Mouse (Mus musculus) forebrain, embryonic 13.5 days (tissue): ENCODE data around the gene Olfr288. TPM values are rescaled to one million over a fixed set of nuclear protein-coding genes. Genes with fewer than 3 reads are reported as not detected.

ENCODE experiments used
- ATAC-seq: fragments of 200-750 bp; cut with Nextera tagmentation; 2 replicates; pipeline ENCODE4 v1.8.0; 2017
- H3K27ac ChIP-seq: fragments of 300-500 bp; sonication (generic); 2 replicates; pipeline ENCODE4 v1.5.1; 2015; ENCODE audit warnings: inconsistent platforms, mild to moderate bottlenecking, moderate library complexity
- H3K27me3 ChIP-seq: fragments of 300-500 bp; sonication (generic); 2 replicates; pipeline ENCODE4 v1.6.1; 2015; ENCODE audit warnings: mild to moderate bottlenecking, inconsistent platforms
- H3K36me3 ChIP-seq: fragments of 300-500 bp; sonication (generic); 2 replicates; pipeline ENCODE4 v1.6.1; 2015; ENCODE audit warnings: mild to moderate bottlenecking, inconsistent platforms; ENCODE audit not compliant: poor library complexity, severe bottlenecking
- H3K4me1 ChIP-seq: fragments of 300-500 bp; sonication (generic); 2 replicates; pipeline ENCODE4 v1.6.1; 2015; ENCODE audit warnings: inconsistent platforms
- H3K4me2 ChIP-seq: fragments of 300-500 bp; sonication (generic); 2 replicates; pipeline ENCODE4 v1.6.1; 2015; ENCODE audit warnings: inconsistent platforms, mild to moderate bottlenecking, moderate library complexity
- H3K4me3 ChIP-seq: fragments of 300-500 bp; sonication (generic); 2 replicates; pipeline ENCODE4 v1.5.1; 2015; ENCODE audit warnings: mild to moderate bottlenecking, inconsistent platforms
- H3K9ac ChIP-seq: fragments of 300-500 bp; sonication (generic); 2 replicates; pipeline ENCODE4 v1.6.1; 2015; ENCODE audit warnings: mild to moderate bottlenecking, inconsistent platforms
- H3K9me3 ChIP-seq: fragments of 300-500 bp; sonication (generic); replicated peaks from 2 replicates; pipeline ENCODE4 v1.6.1; 2016; ENCODE audit warnings: inconsistent platforms
- WGBS: fragments of 180-500 bp; shearing (Covaris S2); methylation state at CpG from one replicate; pipeline ENCODE4 v1.1.7; 2015; 5-methylcytosine and 5-hydroxymethylcytosine counted together
- polyA plus RNA-seq: library from polyadenylated mRNA; unstranded; fragments of >200 nt; fragmentation: Nextera tagmentation; extraction: Ambion mirVana; gene quantifications from 2 replicates; pipeline ENCODE4 v1.2.1, GENCODE M21; 2015

The Olfr288 gene
- polyA plus RNA-seq, 1 experiment from 2014 or later, result not detected

DNA sequence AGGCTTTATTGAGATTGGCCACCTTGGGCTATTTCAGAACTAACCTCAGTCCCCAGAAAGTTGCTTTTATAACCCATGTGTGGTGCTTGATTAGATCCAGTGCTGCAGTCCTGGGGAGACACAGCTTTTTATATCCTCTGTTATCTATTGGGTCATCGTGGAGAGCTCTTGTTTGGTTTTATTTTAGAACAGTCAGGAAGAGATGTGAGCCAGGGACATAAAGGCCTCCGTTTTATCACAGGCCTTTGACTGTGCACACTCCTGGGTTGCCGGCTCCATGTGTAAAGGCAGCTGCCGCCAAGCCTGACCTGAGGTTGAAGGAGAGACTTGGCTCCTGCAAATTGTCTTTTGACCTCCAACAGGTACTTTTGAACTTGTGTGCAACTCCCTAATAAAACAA lies 32.8 kb downstream of the Olfr288 start:
- ATAC-seq, result no peak
- H3K4me2 ChIP-seq, result no peak overlapping the region
- H3K27me3 ChIP-seq, result 0 out of 2 replicates have a peak, but pooled peaks cover 2% of the 10 kb centered on the region
- no peak overlapping the region for H3K4me3 ChIP-seq
- 77% methylated on average over 4 of the region's 4 CpGs for WGBS
- H3K9me3 ChIP-seq, result no peaks in the 10 kb centered on the region
- H3K9ac ChIP-seq, result no peak overlapping the region
- H3K4me1 ChIP-seq, result peaks cover 9% of the 10 kb centered on the region
- no peak overlapping the region for H3K27ac ChIP-seq
- H3K36me3 ChIP-seq, result no peaks in the 10 kb centered on the region

GRCm38 (mm10) chr15:98161026-98161805 lies 34.1 kb downstream of the Olfr288 start:
- Histone ChIP-seq H3K4me3 (no peak overlapping the region), H3K4me2 (no peak overlapping the region), H3K36me3 (no peaks in the 10 kb centered on the region), H3K4me1 (peaks cover under 1% of the 10 kb centered on the region; the same call in 1 of the 2 replicates), H3K9me3 (no peaks in the 10 kb centered on the region), H3K27me3 (0 out of 2 replicates have a peak, but pooled peaks cover 2% of the 10 kb centered on the region), H3K9ac (no peak overlapping the region), H3K27ac (no peak overlapping the region)
- no peak for ATAC-seq
- WGBS, result 49% methylated on average over 19 of the region's 19 CpGs

GRCm38 (mm10) chr15:98157253-98157652 lies 38.1 kb downstream of the Olfr288 start:
- 92% methylated on average over 1 of the region's 1 CpGs for WGBS
- no peak overlapping the region for H3K4me2 ChIP-seq
- H3K27ac ChIP-seq, result no peak overlapping the region
- H3K4me1 ChIP-seq, result no peaks in the 10 kb centered on the region
- H3K9ac ChIP-seq, result no peak overlapping the region
- H3K4me3 ChIP-seq, result no peak overlapping the region
- H3K36me3 ChIP-seq, result no peaks in the 10 kb centered on the region
- no peaks in the 10 kb centered on the region for H3K27me3 ChIP-seq
- no peaks in the 10 kb centered on the region for H3K9me3 ChIP-seq
- ATAC-seq, result no peak

DNA sequence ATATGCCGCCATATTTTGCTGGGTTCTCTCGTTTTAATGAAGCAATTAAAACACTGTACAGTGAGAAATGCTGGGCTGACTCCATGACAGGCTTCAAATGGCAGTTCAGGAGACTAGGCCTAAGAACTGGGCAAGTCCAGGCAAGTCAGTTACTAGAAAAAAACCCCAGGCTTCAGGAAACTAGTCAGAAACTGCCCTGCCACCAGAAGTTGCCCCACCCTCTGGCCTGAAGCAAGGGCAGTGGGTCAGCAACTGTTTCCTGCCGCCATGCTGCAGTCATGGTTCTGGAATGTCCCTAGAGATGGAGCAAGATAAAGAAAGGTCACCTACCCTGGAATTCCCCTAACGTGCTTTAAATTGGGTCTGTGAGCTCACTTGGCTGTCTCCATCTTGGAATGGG lies 39.4 kb downstream of the Olfr288 start:
- Histone ChIP-seq H3K4me2 (no peak overlapping the region), H3K9ac (no peak overlapping the region), H3K27ac (no peak overlapping the region), H3K4me1 (no peaks in the 10 kb centered on the region), H3K4me3 (no peak overlapping the region), H3K27me3 (no peaks in the 10 kb centered on the region), H3K36me3 (no peaks in the 10 kb centered on the region), H3K9me3 (no peaks in the 10 kb centered on the region)
- ATAC-seq, result no peak
- WGBS, result 79% methylated on average over 4 of the region's 4 CpGs

DNA sequence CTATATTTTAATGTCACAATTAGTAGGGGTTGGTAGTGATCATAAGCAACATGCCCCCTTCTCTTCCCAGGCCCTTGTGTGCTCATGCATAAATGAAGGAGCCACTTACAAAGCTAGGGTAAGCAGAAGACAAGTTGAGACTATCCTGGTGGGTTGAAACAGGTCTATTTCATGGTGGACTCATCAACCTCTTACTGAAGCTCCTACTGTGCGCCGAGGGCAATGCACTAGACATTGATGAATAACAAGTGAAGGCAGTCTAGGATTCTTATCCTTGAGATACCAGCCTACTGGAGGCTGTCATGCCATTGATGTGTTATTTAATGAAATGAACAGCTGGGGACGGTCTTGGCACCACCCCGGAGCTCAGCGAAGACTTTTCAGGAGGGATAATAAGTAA lies 40.1 kb downstream of the Olfr288 start:
- ATAC-seq, result no peak
- H3K4me1 ChIP-seq, result no peaks in the 10 kb centered on the region
- no peak overlapping the region for H3K9ac ChIP-seq
- no peaks in the 10 kb centered on the region for H3K27me3 ChIP-seq
- no peak overlapping the region for H3K4me2 ChIP-seq
- H3K27ac ChIP-seq, result no peak overlapping the region
- no peaks in the 10 kb centered on the region for H3K9me3 ChIP-seq
- H3K4me3 ChIP-seq, result no peak overlapping the region
- 93% methylated on average over 5 of the region's 5 CpGs for WGBS
- no peaks in the 10 kb centered on the region for H3K36me3 ChIP-seq

- H3K9ac ChIP-seq, result no peak overlapping the region
- no peak overlapping the region for H3K4me2 ChIP-seq
- no peaks in the 10 kb centered on the region for H3K36me3 ChIP-seq
- H3K27me3 ChIP-seq, result no peaks in the 10 kb centered on the region
- H3K27ac ChIP-seq, result no peak overlapping the region
- no peak for ATAC-seq
- H3K4me1 ChIP-seq, result no peaks in the 10 kb centered on the region
- no peak overlapping the region for H3K4me3 ChIP-seq
- no peaks in the 10 kb centered on the region for H3K9me3 ChIP-seq
- 81% methylated on average over 3 of the region's 3 CpGs for WGBS
These were observed 40.7 kb downstream of the Olfr288 start for GRCm38 (mm10) chr15:98154631-98155030.

DNA sequence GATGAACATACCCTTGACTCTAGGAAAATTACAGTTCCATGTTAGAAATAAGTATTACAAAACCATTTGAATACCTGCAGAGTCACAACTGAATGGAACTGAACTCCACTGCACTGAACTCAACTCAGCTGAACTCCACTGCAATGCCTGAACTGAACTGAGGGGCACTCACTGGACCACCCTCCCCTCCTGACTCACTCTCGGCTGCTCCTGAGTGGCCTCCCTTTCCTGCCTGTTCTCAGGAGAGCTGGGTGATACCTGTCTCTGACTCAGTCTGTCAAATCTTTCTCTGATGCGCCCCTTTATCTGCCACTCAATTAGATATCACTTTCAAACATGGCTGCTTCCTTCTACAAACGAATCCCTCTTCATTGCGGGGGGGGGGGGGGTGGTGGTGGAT lies 41.2 kb downstream of the Olfr288 start:
- H3K4me3 ChIP-seq, result no peak overlapping the region
- H3K9ac ChIP-seq, result no peak overlapping the region
- no peak overlapping the region for H3K4me2 ChIP-seq
- H3K27me3 ChIP-seq, result no peaks in the 10 kb centered on the region
- 66% methylated on average over 4 of the region's 4 CpGs for WGBS
- H3K36me3 ChIP-seq, result no peaks in the 10 kb centered on the region
- H3K4me1 ChIP-seq, result no peaks in the 10 kb centered on the region
- H3K9me3 ChIP-seq, result no peaks in the 10 kb centered on the region
- no peak for ATAC-seq
- H3K27ac ChIP-seq, result no peak overlapping the region

- 34% methylated on average over 3 of the region's 3 CpGs for WGBS
- no peak overlapping the region for H3K4me3 ChIP-seq
- H3K27me3 ChIP-seq, result no peaks in the 10 kb centered on the region
- no peak overlapping the region for H3K4me2 ChIP-seq
- H3K4me1 ChIP-seq, result no peaks in the 10 kb centered on the region
- H3K9me3 ChIP-seq, result no peaks in the 10 kb centered on the region
- no peak overlapping the region for H3K9ac ChIP-seq
- no peaks in the 10 kb centered on the region for H3K36me3 ChIP-seq
- H3K27ac ChIP-seq, result no peak overlapping the region
- ATAC-seq, result no peak
These were observed 41.7 kb downstream of the Olfr288 start for GRCm38 (mm10) chr15:98153625-98154024.

DNA sequence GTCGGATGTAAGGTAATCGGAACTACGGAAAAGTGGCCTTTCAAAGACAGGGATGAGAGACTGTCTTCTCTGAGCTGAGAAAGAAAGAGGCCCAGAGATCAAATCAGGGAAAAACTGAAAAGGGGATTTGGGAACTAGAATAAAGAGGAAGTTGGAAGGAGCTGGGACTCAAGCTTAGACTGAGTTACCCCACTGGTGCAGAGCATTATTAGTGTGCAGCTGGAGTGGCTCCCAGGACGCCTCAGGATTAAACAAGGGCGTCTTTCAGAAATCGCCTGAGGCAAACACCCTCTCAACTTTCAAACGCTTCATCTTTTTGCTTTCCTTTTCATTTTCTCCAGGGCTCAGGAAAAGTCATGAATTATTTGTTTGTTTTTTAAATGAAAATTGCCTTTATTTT lies 42.4 kb downstream of the Olfr288 start:
- Histone ChIP-seq H3K9ac (peak overlapping the region; percentile 16; the same call in 1 of the 2 replicates), H3K27ac (no peak overlapping the region), H3K36me3 (no peaks in the 10 kb centered on the region), H3K4me3 (no peak overlapping the region), H3K9me3 (no peaks in the 10 kb centered on the region), H3K4me2 (no peak overlapping the region), H3K27me3 (no peaks in the 10 kb centered on the region), H3K4me1 (no peaks in the 10 kb centered on the region)
- ATAC-seq, result no peak
- WGBS, result 52% methylated on average over 7 of the region's 7 CpGs

- Histone ChIP-seq H3K4me1 (peaks cover 12% of the 10 kb centered on the region), H3K9ac (no peak overlapping the region), H3K4me2 (no peak overlapping the region), H3K4me3 (no peak overlapping the region), H3K36me3 (no peaks in the 10 kb centered on the region), H3K27me3 (no peaks in the 10 kb centered on the region), H3K27ac (no peak overlapping the region), H3K9me3 (no peaks in the 10 kb centered on the region)
- WGBS, result 80% methylated on average over 10 of the region's 10 CpGs
- ATAC-seq, result no peak
These were observed 46.2 kb downstream of the Olfr288 start for GRCm38 (mm10) chr15:98149166-98149602.

DNA sequence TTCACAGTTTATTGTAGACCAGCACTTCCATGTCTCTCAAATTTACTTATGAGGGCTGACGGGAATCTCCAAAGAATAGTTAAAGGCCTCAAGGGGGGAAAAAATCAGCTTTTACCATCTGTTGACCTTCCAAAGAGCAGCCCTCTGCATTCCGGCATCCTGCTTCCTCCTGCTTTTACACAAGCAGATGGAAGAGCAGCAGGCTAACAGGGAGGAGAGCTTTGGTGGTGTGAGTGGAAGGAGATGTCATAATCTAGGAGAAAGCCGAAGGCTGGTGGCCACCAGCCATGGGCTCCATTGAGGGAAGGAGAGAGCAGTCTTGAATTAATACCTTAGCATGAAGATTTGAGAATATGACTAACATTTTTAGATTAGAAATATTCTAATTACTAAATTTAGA lies 47.0 kb downstream of the Olfr288 start:
- H3K36me3 ChIP-seq, result no peaks in the 10 kb centered on the region
- H3K4me2 ChIP-seq, result no peak overlapping the region
- peaks cover 14% of the 10 kb centered on the region for H3K4me1 ChIP-seq
- no peak overlapping the region for H3K4me3 ChIP-seq
- H3K27ac ChIP-seq, result no peak overlapping the region
- 85% methylated on average over 3 of the region's 3 CpGs for WGBS
- H3K9ac ChIP-seq, result no peak overlapping the region
- H3K27me3 ChIP-seq, result no peaks in the 10 kb centered on the region
- H3K9me3 ChIP-seq, result no peaks in the 10 kb centered on the region
- no peak for ATAC-seq

- Histone ChIP-seq H3K4me2 (peak overlapping the region; percentile 97), H3K27me3 (no peaks in the 10 kb centered on the region), H3K4me3 (peak overlapping the region; percentile 95), H3K27ac (peak overlapping the region; percentile 14; the same call in 1 of the 2 replicates), H3K9me3 (no peaks in the 10 kb centered on the region), H3K4me1 (peaks cover 14% of the 10 kb centered on the region), H3K36me3 (peaks cover 18% of the 10 kb centered on the region), H3K9ac (peak overlapping the region; percentile 94)
- under 1% methylated on average over 38 of the region's 38 CpGs for WGBS
- peak; percentile 98 for ATAC-seq
These were observed 49.7 kb downstream of the Olfr288 start for GRCm38 (mm10) chr15:98145559-98146181.
